Mouse (Mus musculus): ENCODE measurements around the gene Tuba3b. TPM values are rescaled to one million over a fixed set of nuclear protein-coding genes. Genes with fewer than 3 reads are reported as not detected.

Gene Tuba3b
- total and polyA plus RNA-seq, 2 experiments from 2014 or later = 1.5 TPM; not detected in 1

- TF ChIP-seq EP300 (IDR thresholded peaks at IDR 0.05; ENCODE audit: low read depth) = no peak
- TF ChIP-seq CTCF (IDR thresholded peaks at IDR 0.05; ENCODE audit: low read depth) = no peak
- WGBS = 98% methylated on average over 5 of the region's 5 CpGs
- ATAC-seq (ENCODE audit: insufficient read depth, low read depth) = no peak
Measured at GRCm38 (mm10) chr6:145610901-145611300, 4.7 kb upstream of the Tuba3b start.

GRCm38 (mm10) chr6:145612611-145613010 lies 2.9 kb upstream of the Tuba3b start:
- H3K9ac ChIP-seq (replicated peaks; ENCODE audit: low read depth, low read length) = no peak overlapping the region
- no peak overlapping the region for H3K4me2 ChIP-seq (ENCODE audit: low read depth, low read length)
- no peaks in the 10 kb centered on the region for H3K36me3 ChIP-seq (replicated peaks; ENCODE audit: control insufficient read depth, insufficient read depth, low read length)
- no peak overlapping the region for H3K4me3 ChIP-seq (ENCODE audit: low read depth, low read length)
- WGBS = 82% methylated on average over 3 of the region's 3 CpGs
- no peak for DNase-seq (ENCODE audit: low spot score)
- H3K4me1 ChIP-seq (ENCODE audit: control insufficient read depth, insufficient read depth) = no peaks in the 10 kb centered on the region
- no peak for ATAC-seq (ENCODE audit: insufficient read depth, low read depth)
- H3K9me3 ChIP-seq (replicated peaks; ENCODE audit: control insufficient read depth, low read length) = no peaks in the 10 kb centered on the region
- H3K27ac ChIP-seq (ENCODE audit: low read depth) = no peak overlapping the region
- no peaks in the 10 kb centered on the region for H3K27me3 ChIP-seq (ENCODE audit: control insufficient read depth, insufficient read depth, low read length)
- TF ChIP-seq CTCF (IDR thresholded peaks at IDR 0.05; ENCODE audit: low read depth) (no peak), EP300 (IDR thresholded peaks at IDR 0.05; ENCODE audit: low read depth) (no peak)

More at GRCm38 (mm10) chr6:145610901-145611300, 4.7 kb upstream of the Tuba3b start:
- Histone ChIP-seq H3K27ac (ENCODE audit: low read depth) (no peak overlapping the region), H3K4me2 (ENCODE audit: low read depth, low read length) (no peak overlapping the region), H3K27me3 (ENCODE audit: control insufficient read depth, insufficient read depth, low read length) (no peaks in the 10 kb centered on the region), H3K4me1 (ENCODE audit: control insufficient read depth, insufficient read depth) (no peaks in the 10 kb centered on the region), H3K36me3 (replicated peaks; ENCODE audit: control insufficient read depth, insufficient read depth, low read length) (no peaks in the 10 kb centered on the region), H3K9ac (replicated peaks; ENCODE audit: low read depth, low read length) (no peak overlapping the region), H3K4me3 (ENCODE audit: low read depth, low read length) (no peak overlapping the region), H3K9me3 (replicated peaks; ENCODE audit: control insufficient read depth, low read length) (no peaks in the 10 kb centered on the region)
- DNase-seq (ENCODE audit: low spot score) = no peak

- Histone ChIP-seq H3K4me3 (ENCODE audit: low read depth, low read length) (no peak within 1 kb of the TSS), H3K36me3 (replicated peaks; ENCODE audit: control insufficient read depth, insufficient read depth, low read length) (no peaks in the 10 kb centered on the region), H3K4me2 (ENCODE audit: low read depth, low read length) (no peak within 1 kb of the TSS), H3K9me3 (replicated peaks; ENCODE audit: control insufficient read depth, low read length) (no peaks in the 10 kb centered on the region), H3K4me1 (ENCODE audit: control insufficient read depth, insufficient read depth) (no peaks in the 10 kb centered on the region), H3K27me3 (ENCODE audit: control insufficient read depth, insufficient read depth, low read length) (no peaks in the 10 kb centered on the region), H3K9ac (replicated peaks; ENCODE audit: low read depth, low read length) (no peak within 1 kb of the TSS), H3K27ac (ENCODE audit: low read depth) (no peak within 1 kb of the TSS)
- WGBS = 67% methylated on average over 7 of the region's 7 CpGs
- no peak for DNase-seq (ENCODE audit: low spot score)
- TF ChIP-seq EP300 (IDR thresholded peaks at IDR 0.05; ENCODE audit: low read depth) (no peak), CTCF (IDR thresholded peaks at IDR 0.05; ENCODE audit: low read depth) (no peak)
- ATAC-seq (ENCODE audit: insufficient read depth, low read depth) = no peak
Measured at GRCm38 (mm10) chr6:145614219-145614618, 1.3 kb upstream of the Tuba3b start, which contains the start of gene Lmntd1. TSS of gene Lmntd1 (minus strand) at chr6:145614319.

- peak overlapping the region; percentile 6; the same call in 1 of the 2 replicates for H3K4me2 ChIP-seq (ENCODE audit: low read depth, low read length)
- no peaks in the 10 kb centered on the region for H3K36me3 ChIP-seq (replicated peaks; ENCODE audit: control insufficient read depth, insufficient read depth, low read length)
- H3K4me3 ChIP-seq (ENCODE audit: low read depth, low read length) = no peak overlapping the region
- no peak for TF ChIP-seq CTCF (IDR thresholded peaks at IDR 0.05; ENCODE audit: low read depth)
- TF ChIP-seq EP300 (IDR thresholded peaks at IDR 0.05; ENCODE audit: low read depth) = no peak
- no peaks in the 10 kb centered on the region for H3K9me3 ChIP-seq (replicated peaks; ENCODE audit: control insufficient read depth, low read length)
- no peak for ATAC-seq (ENCODE audit: insufficient read depth, low read depth)
- H3K9ac ChIP-seq (replicated peaks; ENCODE audit: low read depth, low read length) = no peak overlapping the region
- H3K27me3 ChIP-seq (ENCODE audit: control insufficient read depth, insufficient read depth, low read length) = no peaks in the 10 kb centered on the region
- no peak overlapping the region for H3K27ac ChIP-seq (ENCODE audit: low read depth)
- no peak for DNase-seq (ENCODE audit: low spot score)
- WGBS = 77% methylated on average over 5 of the region's 5 CpGs
- H3K4me1 ChIP-seq (ENCODE audit: control insufficient read depth, insufficient read depth) = no peaks in the 10 kb centered on the region
Measured at GRCm38 (mm10) chr6:145616402-145617229, 1.1 kb downstream of the Tuba3b start.

- Histone ChIP-seq H3K27ac (ENCODE audit: low read depth) (no peak overlapping the region), H3K4me1 (ENCODE audit: control insufficient read depth, insufficient read depth) (no peaks in the 10 kb centered on the region), H3K4me2 (ENCODE audit: low read depth, low read length) (no peak overlapping the region), H3K9ac (replicated peaks; ENCODE audit: low read depth, low read length) (no peak overlapping the region), H3K36me3 (replicated peaks; ENCODE audit: control insufficient read depth, insufficient read depth, low read length) (no peaks in the 10 kb centered on the region), H3K9me3 (replicated peaks; ENCODE audit: control insufficient read depth, low read length) (no peaks in the 10 kb centered on the region), H3K4me3 (ENCODE audit: low read depth, low read length) (no peak overlapping the region), H3K27me3 (ENCODE audit: control insufficient read depth, insufficient read depth, low read length) (no peaks in the 10 kb centered on the region)
- DNase-seq (ENCODE audit: low spot score) (no peak), ATAC-seq (ENCODE audit: insufficient read depth, low read depth) (no peak)
- no peak for TF ChIP-seq EP300 (IDR thresholded peaks at IDR 0.05; ENCODE audit: low read depth)
- TF ChIP-seq CTCF (IDR thresholded peaks at IDR 0.05; ENCODE audit: low read depth) = no peak
- WGBS = 94% methylated on average over 4 of the region's 4 CpGs
Measured at GRCm38 (mm10) chr6:145623141-145623540, 7.6 kb downstream of the Tuba3b start.
